In genomic region chrX:109885572-109885971, GRCm38 (mm10) we compare ENCODE assay signal across 31 mouse cellular contexts.
"Had no signal": no experiment of that assay in that cellular context is flagged by ENCODE, and none has a peak within 500 bp of the region (broad histone marks: within the 10 kb centered on the region; RNA-seq: fewer than 3 reads in every experiment).

No protein-coding gene starts in this region.

- H3K4me1 ChIP-seq: limb, embryonic 10.5 days; limb, embryonic 12.5 days; limb, embryonic 13.5 days; limb, embryonic 15.5 days; liver, embryonic 12.5 days; liver, embryonic 13.5 days; liver, embryonic 15.5 days; lung, embryonic 15.5 days; megakaryocyte, embryonic 14.5 days; midbrain, embryonic 10.5 days; midbrain, embryonic 12.5 days; midbrain, embryonic 13.5 days; midbrain, embryonic 15.5 days; neural tube, embryonic 12.5 days had no signal

- ATAC-seq: liver, embryonic 12.5 days; liver, postnatal 0 days; lung, postnatal 0 days; midbrain, embryonic 13.5 days; midbrain, embryonic 15.5 days; midbrain, embryonic 16.5 days had no signal

- H3K4me3 ChIP-seq: limb, embryonic 10.5 days; limb, embryonic 12.5 days; limb, embryonic 13.5 days; limb, embryonic 15.5 days; liver, embryonic 12.5 days; liver, embryonic 13.5 days; liver, embryonic 15.5 days; lung, embryonic 15.5 days; megakaryocyte, embryonic 14.5 days; midbrain, embryonic 10.5 days; midbrain, embryonic 12.5 days; midbrain, embryonic 13.5 days; midbrain, embryonic 15.5 days; myocyte; neural tube, embryonic 12.5 days had no signal

- H3K27me3 ChIP-seq: limb, embryonic 12.5 days; limb, embryonic 13.5 days; limb, embryonic 15.5 days; liver, embryonic 12.5 days; liver, embryonic 13.5 days; liver, embryonic 15.5 days; lung, embryonic 15.5 days; megakaryocyte, embryonic 14.5 days; midbrain, embryonic 12.5 days; midbrain, embryonic 13.5 days; midbrain, embryonic 15.5 days; neural tube, embryonic 12.5 days had no signal

- H3K27ac ChIP-seq: limb, embryonic 10.5 days; limb, embryonic 12.5 days; limb, embryonic 13.5 days; limb, embryonic 15.5 days; liver, embryonic 12.5 days; liver, embryonic 13.5 days; liver, embryonic 14.5 days; liver, embryonic 15.5 days; lung, embryonic 15.5 days; macrophage; midbrain, embryonic 10.5 days; midbrain, embryonic 12.5 days; midbrain, embryonic 13.5 days; midbrain, embryonic 15.5 days; neural tube, embryonic 12.5 days had no signal

- DNase-seq: left cerebral cortex, postnatal 4 days; liver; liver, embryonic 13.5 days; liver, postnatal 0 days; lung, adult 18-20 months; lung, adult 2 months; lung, embryonic 14.5 days; lung, postnatal 10 days; lung, postnatal 14 days; lung, postnatal 36 days; lung, postnatal 4 days; midbrain, embryonic 14.5 days had no signal

- H3K9ac ChIP-seq: limb, embryonic 12.5 days; limb, embryonic 13.5 days; limb, embryonic 15.5 days; liver, embryonic 12.5 days; liver, embryonic 13.5 days; liver, embryonic 14.5 days; liver, embryonic 15.5 days; liver, postnatal 0 days; lung, embryonic 14.5 days; lung, embryonic 15.5 days; midbrain, embryonic 12.5 days; midbrain, embryonic 13.5 days; midbrain, embryonic 15.5 days; neural tube, embryonic 12.5 days had no signal

- H3K9me3 ChIP-seq: limb, embryonic 10.5 days; limb, embryonic 12.5 days; limb, embryonic 13.5 days; limb, embryonic 15.5 days; liver, embryonic 12.5 days; liver, embryonic 13.5 days; liver, embryonic 15.5 days; lung, embryonic 15.5 days; megakaryocyte, embryonic 14.5 days; midbrain, embryonic 10.5 days; midbrain, embryonic 12.5 days; midbrain, embryonic 13.5 days; midbrain, embryonic 15.5 days; neural tube, embryonic 12.5 days had no signal

- H3K36me3 ChIP-seq: limb, embryonic 10.5 days; limb, embryonic 12.5 days; limb, embryonic 13.5 days; limb, embryonic 15.5 days; liver, embryonic 12.5 days; liver, embryonic 13.5 days; liver, embryonic 15.5 days; lung, embryonic 15.5 days; midbrain, embryonic 10.5 days; midbrain, embryonic 12.5 days; midbrain, embryonic 13.5 days; midbrain, embryonic 15.5 days; neural tube, embryonic 12.5 days had no signal

- H3K4me2 ChIP-seq: limb, embryonic 12.5 days; limb, embryonic 13.5 days; limb, embryonic 15.5 days; liver, embryonic 12.5 days; liver, embryonic 13.5 days; liver, embryonic 15.5 days; lung, embryonic 14.5 days; lung, embryonic 15.5 days; midbrain, embryonic 11.5 days; midbrain, embryonic 12.5 days; midbrain, embryonic 13.5 days; midbrain, embryonic 15.5 days; neural tube, embryonic 12.5 days had no signal
